Mouse (Mus musculus): ENCODE measurements around the gene Msrb1. TPM values are rescaled to one million over a fixed set of nuclear protein-coding genes. Genes with fewer than 3 reads are reported as not detected.

The Msrb1 gene
- total RNA-seq, 1 experiment from 2014 or later = 41.2 TPM

Other genes starting within 250 kb of the Msrb1 start
- not detected in 2 replicates for gene Caskin1, start 248.0 kb upstream of the Msrb1 start, total RNA-seq (2017)
- 59.3 and 60.5 TPM in 2 replicates for gene Traf7, start 208.7 kb upstream of the Msrb1 start, total RNA-seq (2017)
- 0.05 TPM in 1 of 2 replicates, not detected in the other for gene Rab26, start 202.4 kb upstream of the Msrb1 start, total RNA-seq (2017)
- 8.3 and 37.4 TPM in 2 replicates for gene Pkd1, start 186.8 kb upstream of the Msrb1 start, total RNA-seq (2017)
- gene Tsc2, start 104.0 kb upstream of the Msrb1 start, total RNA-seq (2017) = 39.0 and 52.2 TPM in 2 replicates
- gene Nthl1, start 104.0 kb upstream of the Msrb1 start, total RNA-seq (2017) = 18.0 and 25.1 TPM in 2 replicates
- 1.3 and 1.4 TPM in 2 replicates for gene Slc9a3r2, start 86.3 kb upstream of the Msrb1 start, total RNA-seq (2017)
- 0.27 and 1.4 TPM in 2 replicates for gene Npw, start 78.2 kb upstream of the Msrb1 start, total RNA-seq (2017)
- gene Zfp598, start 67.0 kb upstream of the Msrb1 start, total RNA-seq (2017) = 20.0 and 25.4 TPM in 2 replicates
- not detected in 2 replicates for gene Syngr3, start 46.7 kb upstream of the Msrb1 start, total RNA-seq (2017)
- 30.9 and 44.6 TPM in 2 replicates for gene Gfer, start 40.5 kb upstream of the Msrb1 start, total RNA-seq (2017)
- gene Noxo1, start 40.4 kb upstream of the Msrb1 start, total RNA-seq (2017) = 0.69 and 18.3 TPM in 2 replicates
- 43.3 and 46.1 TPM in 2 replicates for gene Tbl3, start 29.0 kb upstream of the Msrb1 start, total RNA-seq (2017)
- not detected in 2 replicates for gene Rnf151, start 18.6 kb upstream of the Msrb1 start, total RNA-seq (2017)
- gene Rps2, start 18.5 kb upstream of the Msrb1 start, total RNA-seq (2017) = 1,725 and 1,907 TPM in 2 replicates
- 192 and 287 TPM in 2 replicates for gene Ndufb10, start 12.2 kb upstream of the Msrb1 start, total RNA-seq (2017)
- 0.50 TPM in 1 of 2 replicates, not detected in the other for gene Rpl3l, start 8.8 kb upstream of the Msrb1 start, total RNA-seq (2017)
- not detected in 2 replicates for gene Hs3st6, start 16.3 kb downstream of the Msrb1 start, total RNA-seq (2017)
- 0.55 TPM in 1 of 2 replicates, not detected in the other for gene Meiob, start 67.6 kb downstream of the Msrb1 start, total RNA-seq (2017)
- gene Hagh, start 103.5 kb downstream of the Msrb1 start, total RNA-seq (2017) = 21.5 and 26.7 TPM in 2 replicates
- gene Fahd1, start 113.7 kb downstream of the Msrb1 start, total RNA-seq (2017) = 24.6 and 25.9 TPM in 2 replicates
- gene Igfals, start 129.4 kb downstream of the Msrb1 start, total RNA-seq (2017) = not detected in 2 replicates
- gene Nubp2, start 149.7 kb downstream of the Msrb1 start, total RNA-seq (2017) = 35.6 and 45.6 TPM in 2 replicates
- 14.8 and 21.5 TPM in 2 replicates for gene Spsb3, start 150.0 kb downstream of the Msrb1 start, total RNA-seq (2017)
- 9.2 and 22.7 TPM in 2 replicates for gene Eme2, start 158.4 kb downstream of the Msrb1 start, total RNA-seq (2017)
- 21.6 and 22.0 TPM in 2 replicates for gene Mrps34, start 158.5 kb downstream of the Msrb1 start, total RNA-seq (2017)
- gene Nme3, start 159.9 kb downstream of the Msrb1 start, total RNA-seq (2017) = 35.0 and 36.0 TPM in 2 replicates
- 21.0 and 33.2 TPM in 2 replicates for gene Mapk8ip3, start 200.3 kb downstream of the Msrb1 start, total RNA-seq (2017)
- gene Jpt2, start 224.0 kb downstream of the Msrb1 start, total RNA-seq (2017) = 89.7 and 100 TPM in 2 replicates

Data from common myeloid progenitor, adult 5-6 weeks (primary cell).